Mouse (Mus musculus) ES-Bruce4 (cell line): ENCODE data around the gene Lrcol1. TPM values are rescaled to one million over a fixed set of nuclear protein-coding genes. Genes with fewer than 3 reads are reported as not detected.

ENCODE experiments used
- H3K27ac ChIP-seq: 2 replicates; pipeline ENCODE4 v1.5.1; 2012; ENCODE audit warnings: low read length, inconsistent platforms; ENCODE audit not compliant: insufficient read depth
- H3K27me3 ChIP-seq: 2 replicates; pipeline ENCODE4 v1.6.1; 2012; ENCODE audit warnings: mild to moderate bottlenecking, low read length, inconsistent platforms; ENCODE audit not compliant: control insufficient read depth, poor library complexity, insufficient read depth, severe bottlenecking
- H3K36me3 ChIP-seq: 2 replicates; pipeline ENCODE4 v1.6.1; 2012; ENCODE audit warnings: inconsistent platforms, mild to moderate bottlenecking, low read length, moderate library complexity; ENCODE audit not compliant: control insufficient read depth, poor library complexity, insufficient read depth, severe bottlenecking
- H3K4me1 ChIP-seq: one replicate; pipeline ENCODE4 v1.8.1; 2011; ENCODE audit warnings: low read length; ENCODE audit not compliant: control insufficient read depth, insufficient read depth
- H3K4me3 ChIP-seq: 2 replicates; pipeline ENCODE4 v1.5.1; 2011; ENCODE audit warnings: low read depth, mild to moderate bottlenecking, low read length
- H3K9ac ChIP-seq: 2 replicates; pipeline ENCODE4 v1.6.1; 2012; ENCODE audit warnings: low read depth, mild to moderate bottlenecking, inconsistent platforms; ENCODE audit not compliant: poor library complexity, severe bottlenecking
- H3K9me3 ChIP-seq: replicated peaks from 2 replicates; pipeline ENCODE4 v1.6.1; 2012; ENCODE audit warnings: mild to moderate bottlenecking, low read length, inconsistent platforms; ENCODE audit not compliant: control insufficient read depth, poor library complexity, insufficient read depth, severe bottlenecking
- CTCF ChIP-seq: IDR thresholded peaks from one replicate; pipeline ENCODE4 v1.8.1; 2011; ENCODE audit warnings: low read depth, low read length
- EP300 ChIP-seq: IDR thresholded peaks from 2 replicates; pipeline ENCODE4 v1.6.1; 2011; ENCODE audit warnings: low read depth, low read length; ENCODE audit not compliant: insufficient read depth
- POLR2A ChIP-seq: IDR thresholded peaks from one replicate; pipeline ENCODE4 v1.8.1; 2011; ENCODE audit warnings: low read length; ENCODE audit not compliant: insufficient read depth
- polyA plus RNA-seq: library from polyadenylated mRNA; stranded (reverse); fragments of >200 nt; gene quantifications from 2 replicates; pipeline ENCODE4 v1.2.4, GENCODE M21; 2011; ENCODE audit warnings: low read depth; ENCODE audit not compliant: missing spikeins, insufficient read depth, insufficient read length

The Lrcol1 gene
- not detected in 2 replicates for polyA plus RNA-seq

DNA sequence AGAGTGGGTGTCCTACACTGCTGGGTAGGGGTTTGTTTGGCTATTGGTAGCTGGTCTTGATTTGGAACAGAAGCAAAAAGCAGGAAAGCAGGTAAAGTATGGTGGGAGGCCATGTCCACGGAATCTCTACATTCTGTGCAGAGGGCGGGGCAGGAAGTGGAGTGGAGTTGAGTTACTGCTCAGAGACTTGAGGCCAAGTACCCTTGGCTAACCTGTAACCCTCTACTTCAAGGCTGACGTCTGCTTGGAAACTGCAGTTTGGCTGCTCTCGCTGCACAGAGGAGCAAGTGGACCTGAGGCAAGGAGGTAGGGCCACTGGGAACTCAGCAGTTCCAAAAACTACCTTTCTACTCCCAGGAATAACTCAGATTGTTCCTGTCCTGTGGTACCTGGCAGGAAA is at the start of gene Lrcol1:
Gene Lrcol1, plus strand, starts transcription at position 207 of the 400 bp plus-strand sequence.
- Histone ChIP-seq H3K4me1 (peaks cover 4% of the 10 kb centered on the region), H3K9me3 (no peaks in the 10 kb centered on the region), H3K27me3 (no peaks in the 10 kb centered on the region), H3K27ac (no peak within 1 kb of the TSS), H3K4me3 (no peak within 1 kb of the TSS), H3K36me3 (no peaks in the 10 kb centered on the region), H3K9ac (no peak within 1 kb of the TSS)
- no peak for TF ChIP-seq CTCF
- no peak for TF ChIP-seq EP300

DNA sequence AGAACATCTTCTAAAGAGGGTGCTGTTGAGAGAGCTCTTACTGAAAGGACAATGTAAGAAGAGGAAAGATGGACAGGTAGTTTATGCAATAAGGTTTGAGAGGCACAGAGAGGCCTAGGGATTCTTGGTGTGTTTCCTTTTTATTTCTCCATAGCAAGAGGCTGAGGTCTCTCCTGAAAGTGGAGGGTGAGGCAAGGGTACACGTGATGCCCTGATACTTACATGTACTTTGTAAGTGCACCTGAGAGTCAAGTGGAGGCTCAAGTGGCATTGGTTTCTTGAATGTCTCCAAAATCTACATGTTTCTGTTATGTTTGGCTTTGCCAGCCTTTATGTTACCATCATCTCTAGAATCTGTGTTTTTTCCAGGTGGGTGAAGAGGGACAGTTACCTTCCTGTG is 47.9 kb upstream of the Lrcol1 start:
- Histone ChIP-seq H3K9ac (no peak overlapping the region), H3K9me3 (no peaks in the 10 kb centered on the region), H3K27ac (no peak overlapping the region), H3K4me1 (no peaks in the 10 kb centered on the region), H3K36me3 (peaks cover 74% of the 10 kb centered on the region), H3K27me3 (no peaks in the 10 kb centered on the region), H3K4me3 (no peak overlapping the region)
- no peak for TF ChIP-seq POLR2A
- no peak for TF ChIP-seq EP300
- TF ChIP-seq CTCF: no peak

DNA sequence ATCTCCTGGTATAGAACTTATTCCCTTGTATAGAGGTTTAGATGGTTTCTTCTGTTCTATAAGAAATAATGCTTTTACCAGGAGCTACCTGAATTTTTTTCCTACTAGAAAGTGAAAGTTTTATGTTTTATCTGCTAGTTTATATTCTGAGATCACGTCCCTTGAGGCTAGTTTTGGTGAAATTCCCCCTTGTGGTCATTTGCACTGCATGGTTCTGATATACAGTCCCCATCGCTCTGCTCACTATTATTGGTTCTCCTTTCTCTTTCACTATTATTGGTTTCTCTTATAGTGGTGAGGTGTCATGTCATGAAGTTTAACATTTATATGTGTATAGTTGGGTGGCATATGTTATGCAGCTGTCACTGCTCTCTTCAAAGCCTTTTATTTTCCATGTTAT is 43.9 kb upstream of the Lrcol1 start:
- Histone ChIP-seq H3K4me1 (no peaks in the 10 kb centered on the region), H3K36me3 (peaks cover 84% of the 10 kb centered on the region), H3K9ac (no peak overlapping the region), H3K27me3 (no peaks in the 10 kb centered on the region), H3K4me3 (no peak overlapping the region), H3K9me3 (no peaks in the 10 kb centered on the region), H3K27ac (no peak overlapping the region)
- TF ChIP-seq CTCF (no peak), POLR2A (no peak), EP300 (no peak)

DNA sequence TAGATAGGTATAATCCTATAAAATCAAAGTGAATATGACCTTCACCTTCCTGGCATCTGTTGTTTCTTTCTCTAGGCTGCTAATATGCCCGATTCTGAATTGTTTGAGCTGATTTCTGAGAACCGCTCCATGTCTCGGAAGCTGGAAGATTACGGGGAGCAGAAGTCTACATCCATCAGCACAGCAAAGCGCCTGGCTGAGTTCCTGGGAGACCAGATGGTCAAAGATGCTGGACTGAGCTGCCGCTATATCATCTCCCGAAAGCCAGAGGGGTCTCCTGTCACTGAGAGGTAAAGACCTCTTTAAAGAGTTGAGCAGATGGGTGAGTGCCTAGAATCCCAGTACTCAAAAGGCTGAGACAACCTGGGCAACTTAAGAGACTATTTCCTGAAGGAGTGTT is 35.7 kb upstream of the Lrcol1 start:
- Histone ChIP-seq H3K9me3 (no peaks in the 10 kb centered on the region), H3K4me1 (no peaks in the 10 kb centered on the region), H3K27me3 (no peaks in the 10 kb centered on the region), H3K9ac (no peak overlapping the region), H3K27ac (no peak overlapping the region), H3K36me3 (peaks cover 89% of the 10 kb centered on the region), H3K4me3 (no peak overlapping the region)
- no peak for TF ChIP-seq EP300
- no peak for TF ChIP-seq POLR2A
- no peak for TF ChIP-seq CTCF

DNA sequence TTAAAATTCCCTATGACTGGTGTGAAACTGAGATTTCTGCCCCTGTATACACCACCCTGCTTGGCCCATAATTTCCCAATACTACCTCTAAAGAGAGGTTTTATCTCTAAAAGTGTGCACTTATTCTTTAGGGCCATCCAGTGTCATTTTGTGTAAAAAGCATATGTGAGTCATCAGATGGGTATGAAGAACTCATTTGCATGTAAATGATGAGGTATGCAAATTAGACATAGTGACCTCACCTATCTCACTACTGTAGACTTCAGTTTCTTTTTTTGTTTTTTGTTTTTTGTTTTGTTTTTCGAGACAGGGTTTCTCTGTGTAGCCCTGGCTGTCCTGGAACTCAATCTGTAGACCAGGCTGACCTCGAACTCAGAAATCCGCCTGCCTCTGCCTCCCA is 31.4 kb upstream of the Lrcol1 start:
- Histone ChIP-seq H3K36me3 (peaks cover 76% of the 10 kb centered on the region), H3K4me1 (no peaks in the 10 kb centered on the region), H3K9me3 (no peaks in the 10 kb centered on the region), H3K27me3 (no peaks in the 10 kb centered on the region), H3K27ac (no peak overlapping the region), H3K9ac (no peak overlapping the region), H3K4me3 (no peak overlapping the region)
- TF ChIP-seq CTCF: no peak

DNA sequence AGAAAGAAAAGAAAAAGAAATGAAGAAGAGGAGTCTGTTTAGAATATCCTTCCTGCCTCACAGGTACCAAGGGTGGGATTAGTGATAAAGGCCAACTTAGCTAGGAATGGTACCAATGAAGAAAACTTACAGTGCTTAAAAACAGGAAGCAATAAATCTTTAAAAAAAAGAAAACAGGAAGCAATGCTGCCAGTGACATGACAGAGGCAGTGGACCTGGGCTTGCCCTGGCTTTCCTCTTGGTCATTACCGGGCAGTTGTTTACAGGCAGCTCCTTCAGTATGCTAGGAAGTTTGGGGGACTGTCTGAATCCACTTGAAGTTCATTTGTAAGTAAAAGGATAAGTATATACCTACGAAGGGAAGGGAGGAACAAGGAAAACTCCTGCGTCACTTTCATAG is 14.0 kb upstream of the Lrcol1 start:
- Histone ChIP-seq H3K4me1 (no peaks in the 10 kb centered on the region), H3K27ac (no peak overlapping the region), H3K4me3 (no peak overlapping the region), H3K9me3 (no peaks in the 10 kb centered on the region), H3K27me3 (no peaks in the 10 kb centered on the region), H3K36me3 (peaks cover 79% of the 10 kb centered on the region), H3K9ac (no peak overlapping the region)
- TF ChIP-seq POLR2A (no peak), CTCF (no peak), EP300 (no peak)

DNA sequence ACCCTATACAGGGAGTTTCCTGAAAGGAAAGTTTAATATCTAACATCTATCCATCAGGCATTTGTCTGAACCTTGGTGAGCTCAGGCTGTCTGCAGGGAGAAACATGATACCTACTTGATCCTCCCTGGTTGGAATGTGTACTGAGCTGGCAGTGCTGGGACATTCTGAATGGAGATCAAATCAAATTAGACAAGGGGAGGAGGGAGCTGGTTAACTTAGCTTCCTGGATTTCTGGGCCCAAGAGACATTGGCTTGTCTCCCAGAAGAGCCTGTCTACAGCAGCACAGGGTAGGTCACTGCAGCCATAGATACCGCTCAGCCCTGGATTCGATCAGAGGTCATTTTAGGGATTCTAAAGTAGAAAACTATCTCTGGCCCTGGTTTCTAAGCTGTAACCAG is 5.7 kb upstream of the Lrcol1 start:
- H3K4me1 ChIP-seq: peaks cover under 1% of the 10 kb centered on the region
- H3K36me3 ChIP-seq: peaks cover 30% of the 10 kb centered on the region
- TF ChIP-seq CTCF (no peak), POLR2A (no peak), EP300 (no peak)

More for the DNA sequence above, 5.7 kb upstream of the Lrcol1 start:
- Histone ChIP-seq H3K27ac (no peak overlapping the region), H3K4me3 (no peak overlapping the region), H3K9me3 (no peaks in the 10 kb centered on the region), H3K9ac (no peak overlapping the region), H3K27me3 (no peaks in the 10 kb centered on the region)
